Mouse (Mus musculus): Measurements from ENCODE around the gene P2rx6.

GRCm38 (mm10) chr16:17542632-17543031, 19.1 kb upstream of the P2rx6 start:
- no peak for TF ChIP-seq CTCF (IDR thresholded peaks at IDR 0.05; ENCODE audit: low read depth, low read length)
- no peak for TF ChIP-seq POLR2A (IDR thresholded peaks at IDR 0.05; ENCODE audit: insufficient read depth, low read length)
- no peak for TF ChIP-seq EP300 (IDR thresholded peaks at IDR 0.05; ENCODE audit: insufficient read depth, low read depth, low read length)

All from ES-Bruce4 (cell line).